In the genomic region with DNA sequence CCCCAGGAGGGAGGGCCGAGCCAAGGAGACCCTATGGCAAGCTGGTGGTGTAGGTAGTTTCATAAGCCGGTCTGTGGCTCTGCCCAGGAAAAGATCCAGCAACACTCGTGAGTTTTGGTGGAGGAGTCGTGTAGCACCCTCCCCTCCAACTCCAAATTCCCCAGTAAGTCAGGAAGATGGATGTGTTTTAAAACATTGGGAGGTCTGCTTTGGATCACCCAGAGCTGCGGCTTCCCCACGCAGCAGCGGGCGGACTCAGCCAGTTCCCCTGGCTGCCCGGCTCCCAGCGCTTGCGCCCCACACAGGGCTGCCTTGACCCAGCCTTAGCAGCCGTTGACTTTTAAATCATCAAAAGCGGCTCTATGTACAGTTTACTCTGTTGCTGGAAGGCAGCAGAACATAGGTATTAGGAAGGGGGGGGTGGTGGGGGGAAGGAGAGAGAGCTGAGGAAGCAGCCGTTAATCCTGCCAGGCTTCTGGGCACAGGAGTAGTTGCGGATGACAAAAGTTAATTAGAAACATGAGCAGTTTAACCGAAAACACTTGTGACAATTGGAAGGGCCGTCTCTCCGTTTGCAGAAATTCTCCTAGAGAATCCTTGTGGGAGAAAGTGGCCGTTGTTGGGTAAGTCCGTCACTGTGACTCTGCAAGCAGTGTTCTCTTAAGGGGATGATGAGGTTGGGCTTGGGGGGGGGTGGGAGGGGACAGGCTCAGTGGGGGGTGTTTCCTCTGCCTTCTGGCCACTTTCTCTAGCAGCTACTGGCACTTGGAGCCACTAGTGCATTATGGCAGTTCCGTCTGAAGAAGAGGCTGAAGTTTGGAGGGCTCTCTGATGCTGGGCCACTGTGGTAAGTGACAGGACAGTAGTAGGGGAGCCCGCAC, we compare ENCODE assay signal across 7 mouse cellular contexts.
DNase-seq lines count a peak whose midpoint lies in the region; ATAC-seq and TF ChIP-seq lines count a peak whose summit lies in the region.

No protein-coding gene starts in this region.

- WGBS in lung, postnatal 0 days, result 7% methylated on average over 22 of the region's 22 CpGs
- WGBS in embryonic facial prominence, embryonic 15.5 days, result 7% methylated on average over 22 of the region's 22 CpGs
- WGBS in limb, embryonic 10.5 days, result 3% methylated on average over 22 of the region's 22 CpGs
- WGBS in neural tube, embryonic 13.5 days, result 21% methylated on average over 22 of the region's 22 CpGs

- peak overlapping the region; percentile 39 for H3K4me2 ChIP-seq in lung, postnatal 0 days (replicated peaks; ENCODE audit: low read depth, low read length)
- peak overlapping the region; percentile 47 for H3K4me2 ChIP-seq in embryonic facial prominence, embryonic 15.5 days (replicated peaks)
- peak overlapping the region; percentile 40 for H3K4me2 ChIP-seq in neural tube, embryonic 13.5 days

- no peak overlapping the region for H3K4me3 ChIP-seq in lung, postnatal 0 days (ENCODE audit: low read depth, low read length)
- H3K4me3 ChIP-seq in embryonic facial prominence, embryonic 15.5 days (replicated peaks), result peak overlapping the region; percentile 19
- peak overlapping the region; percentile 46 for H3K4me3 ChIP-seq in limb, embryonic 10.5 days
- H3K4me3 ChIP-seq in neural tube, embryonic 13.5 days, result no peak overlapping the region

- no peak for TF ChIP-seq CTCF in lung, postnatal 0 days (IDR thresholded peaks at IDR 0.05)

- no peaks in the 10 kb centered on the region for H3K9me3 ChIP-seq in lung, postnatal 0 days (ENCODE audit: low read length)
- H3K9me3 ChIP-seq in embryonic facial prominence, embryonic 15.5 days (replicated peaks), result no peaks in the 10 kb centered on the region
- H3K9me3 ChIP-seq in limb, embryonic 10.5 days (replicated peaks), result no peaks in the 10 kb centered on the region
- H3K9me3 ChIP-seq in neural tube, embryonic 13.5 days, result no peaks in the 10 kb centered on the region

- H3K9ac ChIP-seq in lung, postnatal 0 days (replicated peaks; ENCODE audit: low read depth), result no peak overlapping the region
- H3K9ac ChIP-seq in embryonic facial prominence, embryonic 15.5 days, result no peak overlapping the region
- peak overlapping the region; percentile 47; the same call in 1 of the 2 replicates for H3K9ac ChIP-seq in neural tube, embryonic 13.5 days

- peak; percentile 64 for ATAC-seq in lung, postnatal 0 days
- ATAC-seq in embryonic facial prominence, embryonic 15.5 days (ENCODE audit: insufficient number of reproducible peaks, low FRiP score, low TSS enrichment, low read depth), result peak; percentile 74
- ATAC-seq in neural tube, embryonic 13.5 days (ENCODE audit: low read depth), result peak; percentile 45; the same call in 1 of the 2 replicates

- H3K27ac ChIP-seq in lung, postnatal 0 days (ENCODE audit: low read length), result 0 out of 2 replicates have a peak overlapping the region, but pooled peaks have one; percentile 32
- H3K27ac ChIP-seq in embryonic facial prominence, embryonic 15.5 days (replicated peaks), result peak overlapping the region; percentile 67
- peak overlapping the region; percentile 82 for H3K27ac ChIP-seq in limb, embryonic 10.5 days
- no peak overlapping the region for H3K27ac ChIP-seq in neural tube, embryonic 13.5 days (replicated peaks)

- no peaks in the 10 kb centered on the region for H3K36me3 ChIP-seq in lung, postnatal 0 days (ENCODE audit: insufficient read depth, low read length)
- H3K36me3 ChIP-seq in embryonic facial prominence, embryonic 15.5 days, result no peaks in the 10 kb centered on the region; the same call in 1 of the 2 replicates
- no peaks in the 10 kb centered on the region for H3K36me3 ChIP-seq in limb, embryonic 10.5 days
- H3K36me3 ChIP-seq in neural tube, embryonic 13.5 days, result peaks cover 18% of the 10 kb centered on the region

- no peak for TF ChIP-seq EP300 in lung, postnatal 0 days (IDR thresholded peaks at IDR 0.05)

- H3K4me1 ChIP-seq in lung, postnatal 0 days (ENCODE audit: insufficient read depth, low read depth, low read length), result peaks cover 3% of the 10 kb centered on the region; the same call in 1 of the 2 replicates
- H3K4me1 ChIP-seq in embryonic facial prominence, embryonic 15.5 days, result peaks cover 31% of the 10 kb centered on the region
- peaks cover 46% of the 10 kb centered on the region for H3K4me1 ChIP-seq in limb, embryonic 10.5 days
- H3K4me1 ChIP-seq in neural tube, embryonic 13.5 days (replicated peaks), result peaks cover 19% of the 10 kb centered on the region

- DNase-seq in lung, postnatal 0 days (ENCODE audit: low spot score), result no peak
- DNase-seq in lung, postnatal 4 days, result no peak
- DNase-seq in limb, embryonic 10.5 days (ENCODE audit: low spot score), result peak; percentile 73
- no peak for DNase-seq in frontal cortex, postnatal 36 days (ENCODE audit: low spot score in 2 of 2)
- no peak for DNase-seq in layer of hippocampus, postnatal 25 days (ENCODE audit: extremely low spot score in 1 of 2, low spot score in 1 of 2)

- no peaks in the 10 kb centered on the region for H3K27me3 ChIP-seq in lung, postnatal 0 days (replicated peaks; ENCODE audit: insufficient read depth, low read length)
- 0 out of 2 replicates have a peak, but pooled peaks cover 3% of the 10 kb centered on the region for H3K27me3 ChIP-seq in embryonic facial prominence, embryonic 15.5 days
- H3K27me3 ChIP-seq in limb, embryonic 10.5 days (ENCODE audit: low read depth, poor library complexity, severe bottlenecking), result peaks cover 32% of the 10 kb centered on the region
- H3K27me3 ChIP-seq in neural tube, embryonic 13.5 days, result no peaks in the 10 kb centered on the region

Comparison
In these comparisons a context has a peak if more than half of its experiments do, and no peak if none do; other contexts are left out.
1. H3K4me3 ChIP-seq: peak in embryonic facial prominence, embryonic 15.5 days (single experiment) and limb, embryonic 10.5 days (single experiment); none in lung, postnatal 0 days (single experiment) and neural tube, embryonic 13.5 days (single experiment).
2. Peak in every context shown above with its lines, with median percentiles within 50 percentile points of each other: ATAC-seq and H3K4me2 ChIP-seq.